Mouse (Mus musculus): ENCODE data around the gene Slc22a7.

Slc22a7 gene

DNA sequence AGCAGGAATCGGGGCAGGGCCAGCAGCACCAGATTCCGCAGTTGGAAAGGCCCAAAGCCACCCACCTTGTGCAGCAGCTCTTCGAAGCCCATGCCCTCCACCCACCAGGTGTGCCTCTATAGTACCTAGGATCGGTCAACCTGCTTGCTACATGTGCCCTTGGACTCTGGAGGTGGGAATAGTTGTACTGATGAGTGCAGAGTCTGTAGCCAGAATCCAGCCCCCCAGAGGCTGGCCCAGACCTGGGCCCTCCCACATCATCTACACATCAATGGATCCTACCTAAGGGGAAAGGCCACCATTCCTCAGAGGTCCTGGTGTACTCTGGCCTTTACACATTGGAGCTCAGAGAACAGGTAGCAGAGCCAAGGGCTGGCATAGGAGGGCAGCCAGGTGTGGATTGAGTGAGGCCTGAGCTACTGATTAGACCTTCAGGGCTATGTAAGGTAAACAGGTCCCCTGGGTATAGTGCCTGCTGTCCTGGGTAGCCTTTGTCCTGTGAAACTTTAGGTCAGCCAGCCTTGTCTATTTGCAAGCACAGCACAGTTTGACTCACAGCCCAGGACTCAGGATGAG is at the start of gene Slc22a7:
Gene Slc22a7, minus strand, starts transcription at position 160 of the 576 bp plus-strand sequence.
- DNase-seq (ENCODE audit: low read depth in 2 of 2, low spot score in 2 of 2), result no peak

DNA sequence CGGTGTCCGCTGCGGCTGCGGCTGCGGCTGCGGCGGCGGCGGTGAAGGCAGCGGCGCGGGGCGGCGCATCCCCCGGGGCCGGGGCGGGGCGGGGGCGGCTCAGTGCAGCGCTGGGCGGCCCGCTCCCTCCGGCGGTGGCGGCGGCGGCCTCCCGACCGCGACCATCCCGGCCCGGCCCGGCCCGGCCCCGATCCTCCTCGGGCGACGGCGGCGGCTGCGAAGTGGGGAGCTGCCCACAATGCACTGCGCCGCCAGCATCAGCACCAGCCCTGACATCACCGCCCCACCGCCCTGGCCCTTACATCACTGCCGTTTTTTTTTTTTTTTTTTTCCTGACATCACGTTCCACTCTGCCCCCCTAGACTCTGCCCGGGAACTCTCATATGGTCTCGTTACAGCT is 49.2 kb upstream of the Slc22a7 start, which contains the start of gene Ttbk1:
Gene Ttbk1, minus strand, starts transcription at position 245 of the 400 bp plus-strand sequence.
- DNase-seq (ENCODE audit: low read depth in 2 of 2, low spot score in 2 of 2), result no peak

DNA sequence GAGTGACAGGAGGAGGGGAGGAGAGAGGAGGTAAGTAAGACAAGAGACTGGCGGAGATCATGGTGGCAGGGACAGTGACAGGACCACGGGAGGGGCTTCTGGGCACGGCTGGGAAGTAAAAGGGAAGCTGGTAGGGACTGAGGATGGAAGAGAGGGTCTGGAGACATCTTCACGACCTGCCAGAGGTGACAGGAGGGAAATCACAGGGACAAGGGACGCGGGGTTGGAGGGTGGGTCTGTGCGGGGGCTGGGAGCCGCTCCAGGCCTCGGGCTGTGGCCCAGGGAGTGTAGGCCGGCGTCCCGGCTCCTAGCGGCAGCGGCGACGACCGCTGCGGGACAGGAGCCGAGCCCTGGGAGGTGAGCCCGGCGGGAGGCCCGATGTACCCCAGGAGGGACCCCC is 48.7 kb upstream of the Slc22a7 start:
- no peak for DNase-seq (ENCODE audit: low read depth in 2 of 2, low spot score in 2 of 2)

DNA sequence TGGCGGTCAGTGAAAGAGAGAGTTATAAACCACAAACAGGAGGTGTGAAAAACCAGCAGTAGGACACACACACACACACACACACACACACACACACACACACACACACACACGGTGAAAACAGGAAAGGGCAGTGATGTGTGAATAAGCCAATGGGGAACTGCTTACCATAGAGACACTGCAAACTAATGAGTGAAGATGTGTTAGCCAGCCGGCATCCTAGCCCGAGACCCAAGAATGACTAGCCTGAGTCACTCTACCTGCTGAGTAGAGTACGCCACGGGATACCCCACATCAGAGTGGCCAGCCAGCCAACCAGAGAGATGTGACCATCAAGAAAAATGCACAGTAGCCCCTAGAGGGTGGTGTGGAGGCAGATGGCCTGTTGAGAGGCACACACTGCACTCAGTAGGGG is 46.2 kb upstream of the Slc22a7 start:
- no peak for DNase-seq (ENCODE audit: low read depth in 2 of 2, low spot score in 2 of 2)

DNA sequence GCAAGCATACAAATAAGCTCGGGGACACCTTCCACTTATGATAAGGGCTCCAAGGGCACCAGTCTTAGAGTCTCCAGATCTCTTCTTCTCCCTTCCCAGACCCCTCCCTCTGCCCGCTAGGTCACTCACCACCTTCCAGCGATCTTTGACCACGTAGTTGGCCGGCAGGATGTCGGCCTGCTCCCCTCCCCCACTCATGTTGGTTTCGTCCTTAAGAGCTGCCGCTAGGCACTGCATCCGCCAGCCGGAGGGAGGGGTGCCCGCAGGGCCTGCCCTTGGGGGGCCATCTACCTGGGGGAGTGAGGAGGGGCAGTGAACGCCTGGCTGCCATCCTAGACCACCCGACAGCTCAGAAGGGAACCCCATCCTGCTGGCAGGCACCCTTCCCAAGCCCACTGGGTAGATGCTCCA is 45.8 kb upstream of the Slc22a7 start:
- no peak for DNase-seq (ENCODE audit: low read depth in 2 of 2, low spot score in 2 of 2)

DNA sequence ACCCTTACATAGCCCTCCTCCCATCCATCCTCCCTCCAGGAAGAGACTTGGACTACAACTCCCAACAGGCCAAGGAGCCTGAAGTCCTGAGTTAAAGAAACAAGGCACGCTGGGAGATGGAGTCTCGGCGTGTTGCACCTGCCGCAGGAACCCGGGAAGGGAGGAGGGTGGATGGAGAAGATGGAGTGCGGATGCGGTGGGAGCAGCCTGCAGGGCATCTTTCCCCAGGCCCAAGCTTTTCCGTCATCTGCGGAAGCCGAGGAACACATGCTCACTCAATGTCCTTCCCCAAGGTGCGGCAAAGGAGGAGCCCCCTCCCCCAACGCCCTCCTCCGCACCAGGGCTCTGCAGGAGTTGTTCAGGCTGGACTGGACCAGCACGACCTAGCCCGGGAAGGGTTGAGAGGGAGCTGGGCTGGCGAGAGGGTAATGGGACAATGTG is 45.3 kb upstream of the Slc22a7 start:
- DNase-seq (ENCODE audit: low read depth in 2 of 2, low spot score in 2 of 2), result no peak

DNA sequence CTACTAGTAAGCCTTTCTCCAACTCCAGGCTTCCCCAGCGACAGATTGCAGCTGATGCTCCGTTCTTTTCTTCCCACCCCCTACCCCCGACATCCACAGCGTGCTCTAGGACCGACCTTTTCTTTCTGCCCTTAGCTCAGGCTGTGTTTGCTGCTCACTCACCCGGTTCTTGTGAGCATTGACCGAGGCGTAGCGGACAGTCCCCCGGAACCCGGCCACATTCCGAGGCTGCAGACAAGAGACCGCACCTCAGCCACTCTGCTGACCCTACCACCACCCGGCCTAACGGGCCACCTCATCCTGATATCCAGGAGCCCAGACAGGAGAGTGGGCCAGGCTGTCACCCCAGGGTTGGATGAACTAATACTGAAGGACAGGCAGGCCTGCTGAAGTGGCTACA is 39.0 kb upstream of the Slc22a7 start:
- DNase-seq (ENCODE audit: low read depth in 2 of 2, low spot score in 2 of 2), result no peak

DNA sequence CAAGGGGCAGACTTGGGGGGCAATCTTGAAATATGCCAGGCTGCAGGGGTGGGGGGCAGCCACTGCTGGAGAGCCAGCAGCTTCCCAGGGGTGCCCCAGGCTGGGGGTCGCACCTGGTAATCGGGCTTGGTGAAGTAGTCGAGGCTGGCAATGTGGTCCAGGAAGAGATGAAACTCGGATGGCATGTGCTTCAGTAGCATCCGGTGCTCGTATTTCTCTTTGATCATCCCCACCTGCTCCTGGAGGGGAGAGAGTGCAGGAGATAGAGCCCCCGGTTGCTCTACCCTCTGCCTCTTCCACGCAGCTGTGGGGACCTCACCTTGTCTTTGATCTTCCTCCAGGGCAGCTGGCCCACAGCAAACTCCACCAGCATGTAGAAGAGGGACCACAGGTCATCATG is 38.3 kb upstream of the Slc22a7 start:
- DNase-seq (ENCODE audit: low read depth in 2 of 2, low spot score in 2 of 2), result no peak

DNA sequence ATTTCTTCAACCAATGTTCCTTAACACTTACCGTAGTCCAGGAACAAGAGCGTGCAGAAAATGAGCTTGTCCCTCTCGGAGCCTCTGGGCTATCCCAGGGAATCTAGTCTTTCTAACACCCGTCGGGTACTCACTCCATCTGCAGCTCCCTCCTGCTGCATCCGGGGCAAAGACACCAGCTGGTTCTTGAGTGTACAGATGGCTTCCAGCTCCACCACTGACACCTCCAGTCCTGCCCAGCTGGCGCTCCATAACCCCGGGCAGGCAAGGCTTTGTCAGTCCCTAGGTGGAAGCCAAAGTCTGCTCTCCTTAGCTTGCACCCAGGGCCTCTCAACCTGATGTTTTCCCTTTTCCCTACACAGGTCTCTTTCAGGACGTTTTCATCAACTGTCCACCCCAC is 29.6 kb upstream of the Slc22a7 start:
- no peak for DNase-seq (ENCODE audit: low read depth in 2 of 2, low spot score in 2 of 2)

DNA sequence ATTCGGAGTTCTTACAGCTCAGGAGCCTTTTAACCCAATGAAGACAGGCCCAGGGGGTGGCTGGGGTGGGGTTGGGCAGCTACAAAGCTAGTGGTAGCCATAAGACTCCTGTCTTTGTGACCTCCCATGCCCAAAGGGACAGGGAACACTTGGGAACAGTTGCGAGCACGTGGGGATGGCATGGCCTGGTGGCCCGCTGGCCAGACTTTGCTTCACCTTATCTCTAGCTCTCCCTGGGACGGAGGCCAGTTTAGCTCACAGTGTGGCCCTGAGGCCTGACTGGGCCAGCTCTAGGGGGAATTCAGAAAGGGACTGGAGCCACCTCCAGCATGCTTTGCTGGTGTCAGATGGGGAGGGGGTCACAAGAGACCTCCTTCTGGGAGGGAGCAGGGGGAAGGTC is 24.0 kb upstream of the Slc22a7 start:
- DNase-seq (ENCODE audit: low read depth in 2 of 2, low spot score in 2 of 2), result no peak

DNA sequence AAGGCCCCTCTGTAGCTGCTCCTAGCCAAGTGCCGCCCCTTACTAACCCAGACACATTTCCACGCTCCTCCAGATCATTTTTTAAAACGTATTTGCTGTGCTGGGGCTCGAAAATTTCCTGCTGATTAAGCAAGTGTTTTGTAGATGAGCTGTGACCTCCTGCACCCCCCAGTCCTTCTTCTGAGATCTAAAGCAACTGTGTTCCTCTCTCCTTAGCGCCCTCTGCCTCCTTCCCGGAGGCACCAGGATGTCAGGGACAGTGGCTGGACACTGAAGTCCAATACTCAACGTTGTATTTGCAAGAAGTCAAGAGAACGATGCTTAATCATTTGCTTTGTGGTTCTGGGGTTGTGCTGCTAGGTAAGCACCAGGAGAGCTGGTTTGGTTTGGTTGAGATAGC is 23.1 kb upstream of the Slc22a7 start:
- DNase-seq (ENCODE audit: low read depth in 2 of 2, low spot score in 2 of 2), result no peak

DNA sequence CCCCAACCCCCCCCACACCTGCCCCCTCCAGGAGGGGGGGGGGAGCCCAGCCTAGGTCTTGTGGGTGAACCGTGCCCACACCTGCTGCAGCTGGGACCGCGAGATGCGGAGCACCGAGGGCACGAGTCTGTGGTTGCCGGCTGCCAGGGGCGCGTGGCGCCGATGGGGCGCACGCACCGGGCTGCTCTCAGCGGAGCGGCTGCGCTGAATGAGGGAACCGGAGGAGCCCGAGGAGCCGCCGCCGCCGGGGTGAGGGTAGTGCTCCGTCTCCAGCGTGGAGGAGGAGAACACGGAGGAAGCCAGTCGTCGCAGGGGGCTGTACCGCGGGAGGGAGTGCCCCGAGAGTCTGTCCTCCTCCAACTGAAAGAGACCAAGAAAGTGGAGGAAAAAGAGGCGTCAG is 22.4 kb upstream of the Slc22a7 start:
- no peak for DNase-seq (ENCODE audit: low read depth in 2 of 2, low spot score in 2 of 2)

DNA sequence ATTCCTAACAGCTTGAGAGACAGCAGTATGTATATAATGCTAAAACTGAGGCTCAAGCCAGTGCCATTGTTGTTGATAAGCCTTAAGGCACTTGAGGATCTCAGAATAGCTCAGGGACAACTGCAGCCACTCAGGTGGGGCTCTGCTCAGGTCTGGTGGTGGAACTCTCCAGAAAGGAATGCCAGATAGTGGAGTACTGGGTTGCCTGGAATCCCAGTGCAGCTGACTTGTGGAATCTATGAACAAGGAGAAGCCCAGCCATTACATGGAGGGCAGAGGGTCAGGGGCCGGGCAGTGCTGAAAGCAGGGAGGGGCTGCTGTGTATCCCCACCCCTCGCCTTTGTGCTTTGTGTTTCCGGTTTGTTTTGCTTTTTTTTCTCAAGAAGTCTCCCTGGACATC is 20.2 kb upstream of the Slc22a7 start:
- no peak for DNase-seq (ENCODE audit: low read depth in 2 of 2, low spot score in 2 of 2)

DNA sequence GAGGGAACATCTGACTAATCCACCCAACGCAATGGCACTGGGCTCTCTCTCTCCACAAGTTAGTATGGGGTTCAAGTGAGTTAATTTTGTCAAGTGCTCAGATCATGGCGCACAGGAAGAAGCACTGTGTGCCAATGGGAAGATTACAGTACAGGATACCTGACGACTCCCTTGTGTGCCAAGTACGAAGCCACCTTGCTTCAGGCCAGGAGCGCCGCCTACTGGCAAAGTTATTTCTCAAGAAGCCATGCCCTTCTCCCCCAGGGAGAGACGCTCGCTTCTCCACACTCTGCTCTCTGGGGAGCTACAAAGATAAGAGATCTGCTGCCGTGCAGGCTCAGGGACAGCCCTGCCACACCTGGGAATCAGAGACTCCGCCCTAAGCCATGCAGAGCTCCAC is 19.5 kb upstream of the Slc22a7 start:
- peak; percentile 20 to 33 for DNase-seq (ENCODE audit: low read depth in 2 of 2, low spot score in 2 of 2)

DNA sequence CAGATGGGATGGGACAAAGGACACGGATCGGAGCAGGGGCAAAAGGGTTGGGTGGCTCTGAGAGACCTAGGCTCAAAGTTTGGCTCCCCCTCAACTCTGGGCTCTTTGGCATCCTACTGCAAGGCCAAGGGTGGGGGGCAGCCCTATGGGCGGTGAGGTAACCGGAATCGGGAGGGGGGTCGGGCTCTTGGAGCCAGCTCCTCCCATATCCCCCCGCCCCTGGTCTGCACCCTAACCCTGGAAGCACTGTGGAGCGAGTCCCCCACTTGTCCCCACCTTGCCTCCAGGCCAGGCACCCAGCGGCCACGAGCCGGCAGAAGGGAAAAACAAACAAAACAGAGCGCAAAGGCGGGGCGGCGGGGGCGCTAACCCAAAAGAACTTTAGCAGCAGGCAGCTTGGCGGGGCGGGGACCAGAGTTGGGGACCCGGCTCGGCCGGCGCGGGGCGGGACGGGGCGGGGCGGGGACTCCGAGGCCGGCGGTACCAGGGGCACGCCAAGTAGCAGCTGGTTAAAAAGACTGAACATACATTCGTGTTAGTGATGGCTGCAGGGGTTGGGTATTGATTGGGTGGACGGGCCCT is 16.9 kb upstream of the Slc22a7 start:
- no peak for DNase-seq (ENCODE audit: low read depth in 2 of 2, low spot score in 2 of 2)

DNA sequence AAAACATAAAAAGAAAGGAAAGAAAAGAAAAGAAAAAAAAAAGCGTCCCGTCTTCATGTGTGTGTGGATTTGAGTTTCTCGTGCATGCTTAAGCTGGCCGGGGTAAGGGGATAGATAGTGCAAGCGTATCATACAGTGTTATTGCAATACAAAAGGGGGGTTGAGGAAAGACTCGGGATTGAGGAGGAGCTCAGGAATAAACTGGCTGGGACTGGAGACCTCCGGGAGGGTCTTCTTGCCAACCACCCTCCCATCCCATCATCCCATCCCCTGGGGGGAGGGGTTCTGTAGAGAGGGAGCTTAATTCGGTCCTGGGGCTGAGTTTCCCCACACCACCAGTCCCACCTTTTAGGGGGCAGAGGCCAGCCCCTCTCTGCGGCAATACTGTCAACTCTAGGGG is 16.3 kb upstream of the Slc22a7 start:
- DNase-seq (ENCODE audit: low read depth in 2 of 2, low spot score in 2 of 2), result no peak

DNA sequence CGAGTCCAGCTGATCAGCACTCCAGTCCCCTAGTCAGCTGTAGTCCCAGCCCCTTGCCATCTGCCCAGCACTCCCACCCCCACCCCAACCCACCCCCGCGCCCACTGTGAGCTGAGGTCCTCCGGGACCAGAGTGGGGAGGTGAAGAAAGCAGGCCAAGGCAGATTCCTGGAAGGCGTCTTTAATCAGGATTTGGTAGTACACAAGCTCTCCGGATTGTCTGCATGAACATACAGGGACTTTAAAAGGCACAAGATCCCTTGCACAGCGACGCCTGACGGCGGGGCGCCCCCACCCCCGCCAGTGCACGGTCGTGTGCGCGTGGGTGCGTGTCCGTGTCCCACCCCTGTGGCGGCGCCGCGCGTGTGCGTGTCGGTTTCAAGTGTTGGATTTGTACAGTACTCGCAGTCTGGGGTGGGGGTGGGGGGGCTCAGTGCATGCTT is 15.7 kb upstream of the Slc22a7 start:
- no peak for DNase-seq (ENCODE audit: low read depth in 2 of 2, low spot score in 2 of 2)

DNA sequence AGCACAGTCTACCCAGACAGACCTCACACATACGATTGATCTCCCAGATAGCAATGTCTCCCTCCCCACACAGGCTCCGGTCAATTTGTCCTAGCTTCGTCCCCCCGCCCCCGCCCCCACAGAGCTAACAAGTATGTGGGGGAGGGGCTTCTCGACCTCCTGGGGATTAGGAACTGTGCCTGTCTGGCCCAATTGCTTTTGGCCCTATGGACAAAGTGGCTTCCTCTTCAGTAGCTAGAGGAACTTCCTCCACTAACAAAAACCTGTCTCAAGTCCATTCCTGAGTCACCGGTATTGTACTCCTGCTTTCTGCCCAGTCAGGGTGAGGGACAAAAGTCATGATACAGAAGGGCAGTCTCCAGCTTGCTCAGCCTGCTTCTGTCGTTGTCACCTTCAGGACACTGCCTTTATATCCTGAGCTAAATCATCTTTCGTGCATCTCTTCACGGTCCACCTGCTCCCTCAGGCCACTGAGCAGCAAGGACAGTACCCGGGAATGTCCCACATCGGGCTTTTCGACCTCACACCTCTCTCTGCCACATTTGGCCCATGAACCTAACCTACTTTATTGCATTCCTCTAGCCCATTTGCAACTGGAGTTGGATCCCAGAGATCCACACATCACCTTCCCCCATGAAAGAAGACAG is 15.2 kb upstream of the Slc22a7 start:
- DNase-seq (ENCODE audit: low read depth in 2 of 2, low spot score in 2 of 2), result no peak

DNA sequence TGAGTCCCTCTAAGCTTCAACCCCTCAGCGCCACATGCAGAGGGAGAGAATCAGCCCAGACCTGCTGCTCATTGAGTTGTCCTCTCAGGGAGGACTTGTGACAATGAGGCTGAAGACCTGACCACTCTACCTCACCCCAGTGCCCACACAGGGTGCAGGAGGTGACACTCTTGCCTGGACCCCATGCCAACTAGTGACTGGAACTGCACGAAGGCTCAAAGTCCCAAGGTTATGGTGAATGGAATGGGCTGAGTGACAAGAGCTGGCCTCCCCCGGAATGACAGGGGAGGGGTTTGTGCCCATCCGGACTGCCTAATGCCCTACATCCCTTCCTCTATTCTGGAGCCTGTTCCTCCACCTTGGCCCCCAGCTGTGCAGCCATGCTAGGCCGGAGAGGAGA is 14.4 kb upstream of the Slc22a7 start:
- DNase-seq (ENCODE audit: low read depth in 2 of 2, low spot score in 2 of 2), result no peak

DNA sequence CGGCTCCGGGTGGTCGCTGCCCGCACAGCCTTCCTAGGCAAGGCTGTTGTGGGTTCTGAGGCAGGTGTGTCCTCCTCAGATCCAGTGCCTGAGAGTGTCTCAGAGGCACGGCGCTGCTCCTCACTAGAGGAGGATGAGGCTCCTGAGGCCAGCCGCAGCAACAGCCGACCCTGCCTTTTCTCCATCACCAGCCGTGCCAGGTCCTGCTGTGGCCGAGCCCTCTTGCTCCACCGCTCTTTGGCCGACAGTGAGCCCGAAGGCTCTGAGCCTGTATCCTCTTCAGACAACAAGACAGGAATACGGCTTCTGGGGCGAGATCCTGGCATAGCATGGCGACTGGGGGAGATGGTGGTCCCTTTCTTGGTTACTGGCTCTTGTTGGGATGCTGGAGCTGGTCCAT is 8.0 kb upstream of the Slc22a7 start:
- no peak for DNase-seq (ENCODE audit: low read depth in 2 of 2, low spot score in 2 of 2)

DNA sequence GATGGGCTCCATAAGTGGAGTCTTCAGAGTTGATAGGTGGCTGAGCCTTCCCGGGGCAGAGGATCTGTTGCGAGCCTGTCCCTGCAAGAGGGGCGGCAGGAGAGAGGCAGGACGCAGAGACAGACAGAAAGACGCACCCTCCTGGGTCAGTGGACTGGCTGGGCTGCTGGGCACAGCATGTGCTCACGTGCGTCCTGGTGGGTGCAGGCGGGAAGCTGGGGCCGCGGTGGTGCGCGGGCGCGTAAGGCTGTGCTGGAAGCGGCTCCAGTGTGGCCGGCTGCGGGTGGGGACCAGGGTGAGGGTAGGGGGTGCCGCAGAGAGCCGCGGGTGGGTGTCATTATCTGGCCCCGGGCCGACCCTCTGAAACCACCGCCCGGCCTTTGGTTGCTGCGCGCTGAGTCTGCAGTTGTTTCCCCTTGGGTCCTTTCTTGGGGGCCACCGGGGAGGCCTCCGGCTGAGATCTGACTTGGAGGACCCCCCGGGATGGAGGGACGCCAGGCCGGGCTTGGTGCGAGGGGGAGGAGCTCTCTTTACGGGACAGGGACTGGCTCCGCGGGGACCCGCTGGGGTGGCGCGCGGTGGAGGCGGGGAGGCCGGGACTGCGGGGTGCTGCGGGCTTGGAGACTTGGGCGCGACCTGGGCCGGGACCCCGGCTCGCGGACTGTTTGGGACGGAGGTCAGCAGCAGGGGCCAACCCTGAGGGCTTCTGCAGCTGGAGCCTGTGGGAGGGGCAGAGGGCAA is 6.8 kb upstream of the Slc22a7 start:
- DNase-seq (ENCODE audit: low read depth in 2 of 2, low spot score in 2 of 2), result no peak

DNA sequence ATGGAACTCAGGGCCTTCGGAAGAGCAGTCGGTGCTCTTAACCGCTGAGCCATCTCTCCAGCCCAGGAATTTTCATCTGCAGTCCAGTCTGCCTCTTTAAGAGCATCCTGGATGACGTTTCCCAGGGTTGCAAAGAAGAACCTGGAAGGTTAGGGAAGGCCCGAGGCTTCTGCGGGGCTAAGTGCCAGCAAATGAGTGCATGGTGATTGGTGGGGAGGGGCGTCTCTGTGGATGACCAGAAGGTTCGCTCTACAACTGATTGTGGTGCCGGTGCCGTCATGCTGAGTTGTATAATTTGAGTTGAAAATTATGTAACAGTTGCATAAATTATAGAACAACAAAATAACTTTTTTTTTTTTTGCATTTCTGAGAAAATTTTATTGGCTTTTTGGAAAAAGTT is 919 bp upstream of the Slc22a7 start:
- no peak for DNase-seq (ENCODE audit: low read depth in 2 of 2, low spot score in 2 of 2)

Measured in CD8-positive naive resting alpha-beta T cell, adult 2 months (primary cell).